In genomic region chr7:126701559-126702357, GRCm38 (mm10) we compare ENCODE assay signal across 9 mouse cellular contexts. TPM values are rescaled to one million over a fixed set of nuclear protein-coding genes. Genes with fewer than 3 reads are reported as not detected.
A peak's percentile ranks its signal among the peaks of the same experiment; 100 is the strongest.
DNase-seq lines count a peak whose midpoint lies in the region; ATAC-seq and TF ChIP-seq lines count a peak whose summit lies in the region.
"Had no signal": no experiment of that assay in that cellular context is flagged by ENCODE, and none has a peak within 500 bp of the region (broad histone marks: within the 10 kb centered on the region; RNA-seq: fewer than 3 reads in every experiment).

No protein-coding gene starts in this region.

- no peak for ATAC-seq in forebrain, embryonic 16.5 days

- no peaks in the 10 kb centered on the region for H3K9me3 ChIP-seq in CH12.LX (replicated peaks; ENCODE audit: low read length)
- no peaks in the 10 kb centered on the region for H3K9me3 ChIP-seq in forebrain, embryonic 16.5 days (ENCODE audit: control insufficient read depth, low read length)

- H3K27ac ChIP-seq in CH12.LX (ENCODE audit: insufficient read depth, low read depth) (peak overlapping the region; percentile 95), macrophage (peak overlapping the region; percentile 98)
- no peak overlapping the region for H3K27ac ChIP-seq in forebrain, embryonic 16.5 days (ENCODE audit: low read length)

- H3K4me2 ChIP-seq in CH12.LX (ENCODE audit: insufficient read depth, low read depth, poor library complexity, severe bottlenecking), result peak overlapping the region; percentile 92
- H3K4me2 ChIP-seq in forebrain, embryonic 16.5 days (ENCODE audit: low read length), result peak overlapping the region; percentile 33

- H3K9ac ChIP-seq in CH12.LX (ENCODE audit: insufficient read depth, low read depth), result peak overlapping the region; percentile 76
- peak overlapping the region; percentile 38; the same call in 1 of the 2 replicates for H3K9ac ChIP-seq in forebrain, embryonic 16.5 days (replicated peaks; ENCODE audit: low read depth, low read length)

- in situ Hi-C loops in CH12.LX (cut with MboI; ENCODE audit: low pct_ligation_motif_present, low pct_unique_long_range_greater_than_20kb, low sequenced_read_pairs), result loop anchor here (5.0 to 10.0 kb wide), 5 partner anchors 81 to 1223 kb away; partner anchors contain the start of genes Mvp, Pagr1a, Pagr1b and Tbx6

- H3K27me3 ChIP-seq in CH12.LX (replicated peaks), result no peaks in the 10 kb centered on the region
- H3K27me3 ChIP-seq in forebrain, embryonic 16.5 days (replicated peaks; ENCODE audit: control insufficient read depth, insufficient read depth, low read length), result no peaks in the 10 kb centered on the region

- peak overlapping the region; percentile 85 to 86 (median 85) for H3K4me3 ChIP-seq in CH12.LX (replicated peaks in 1 of 3; ENCODE audit: low read depth in 2 of 3, low read length in 2 of 3, poor library complexity in 1 of 3)
- H3K4me3 ChIP-seq in forebrain, embryonic 16.5 days (replicated peaks; ENCODE audit: low read length), result no peak overlapping the region
- peak overlapping the region; percentile 93 for H3K4me3 ChIP-seq in macrophage (ENCODE audit: inconsistent target)
- H3K4me3 ChIP-seq: myocyte had no signal

- H3K4me1 ChIP-seq in CH12.LX (ENCODE audit: control insufficient read depth in 1 of 2, insufficient read depth in 2 of 2), result peaks cover 31 to 66% of the 10 kb centered on the region in 2 experiments
- H3K4me1 ChIP-seq in forebrain, embryonic 16.5 days (replicated peaks; ENCODE audit: control insufficient read depth, insufficient read depth, low read length), result peaks cover 37% of the 10 kb centered on the region

- DNase-seq in embryo, embryonic 10.5 days (ENCODE audit: low spot score), result peak; percentile 13
- no peak for DNase-seq in embryo, embryonic 11 days
- DNase-seq in CH12.LX (ENCODE audit: extremely low read depth), result no peak
- DNase-seq in urinary bladder, postnatal 10 days (ENCODE audit: low spot score), result no peak
- no peak for DNase-seq in left cerebral cortex, adult 11 months (ENCODE audit: low spot score)
- no peak for DNase-seq in retina, embryonic 14.5 days (ENCODE audit: low spot score)

- no peak for TF ChIP-seq EP300 in CH12.LX (IDR thresholded peaks at IDR 0.05; ENCODE audit: low read length)

- H3K36me3 ChIP-seq in CH12.LX (replicated peaks in 1 of 2; ENCODE audit: control insufficient read depth in 1 of 2, insufficient read depth in 1 of 2, low read length in 1 of 2) (peaks cover 45 to 58% of the 10 kb centered on the region in 2 experiments), macrophage (ENCODE audit: inconsistent target) (peaks cover 23% of the 10 kb centered on the region)
- peaks cover 11% of the 10 kb centered on the region for H3K36me3 ChIP-seq in forebrain, embryonic 16.5 days (ENCODE audit: control insufficient read depth, insufficient read depth)

- no peak for TF ChIP-seq RAD21 in CH12.LX (IDR thresholded peaks at IDR 0.05; ENCODE audit: low read depth, low read length)

- TF ChIP-seq CTCF in CH12.LX (conservative IDR thresholded peaks at IDR 0.05 in 1 of 2, IDR thresholded peaks at IDR 0.05 in 1 of 2; ENCODE audit: low read depth in 2 of 2, low read length in 2 of 2), result no peak

- WGBS in forebrain, embryonic 16.5 days, result 60% methylated on average over 24 of the region's 24 CpGs
- 42% methylated on average over 23 of the region's 24 CpGs for WGBS in macrophage (ENCODE audit: missing documents)

- no peak for TF ChIP-seq POLR2A in CH12.LX (IDR thresholded peaks at IDR 0.05; ENCODE audit: low read depth, low read length)

- H3K79me2 ChIP-seq in CH12.LX (replicated peaks; ENCODE audit: control insufficient read depth, extremely low read depth, insufficient read depth, poor library complexity, severe bottlenecking) (peaks cover 43% of the 10 kb centered on the region), macrophage (ENCODE audit: inconsistent target) (peaks cover 72% of the 10 kb centered on the region)

- dilution Hi-C loops in CH12.LX (cut with MboI; ENCODE audit: extremely low pct_ligation_motif_present, extremely low pct_unique_long_range_greater_than_20kb, low sequenced_read_pairs), result no loop called here

TF ChIP-seq in CH12.LX, 34 proteins besides CTCF, POLR2A, EP300 and RAD21:
- TF ChIP-seq USF2 (conservative IDR thresholded peaks at IDR 0.05; ENCODE audit: low read depth, low read length) (no peak), ELF1 (IDR thresholded peaks at IDR 0.05; ENCODE audit: low read depth, low read length) (no peak), MXI1 (IDR thresholded peaks at IDR 0.05; ENCODE audit: low read depth, low read length) (no peak), USF1 (IDR thresholded peaks at IDR 0.05; ENCODE audit: low read depth, low read length) (no peak), PAX5 (IDR thresholded peaks at IDR 0.05; ENCODE audit: low read length) (no peak), NRF1 (IDR thresholded peaks at IDR 0.05; ENCODE audit: low read depth, low read length) (no peak), MAFK (IDR thresholded peaks at IDR 0.05; ENCODE audit: insufficient replicate concordance, low read length) (no peak), CHD2 (IDR thresholded peaks at IDR 0.05; ENCODE audit: low read length) (no peak), TBP (conservative IDR thresholded peaks at IDR 0.05; ENCODE audit: low read depth, low read length) (no peak), ZKSCAN1 (IDR thresholded peaks at IDR 0.05; ENCODE audit: borderline replicate concordance, low read depth, low read length) (no peak), IRF4 (IDR thresholded peaks at IDR 0.05; ENCODE audit: low read depth, low read length) (no peak), BHLHE40 (IDR thresholded peaks at IDR 0.05; ENCODE audit: low read depth, low read length) (no peak), MEF2A (IDR thresholded peaks at IDR 0.05; ENCODE audit: borderline replicate concordance, low read depth, low read length) (no peak), NELFE (IDR thresholded peaks at IDR 0.05; ENCODE audit: low read depth, low read length) (no peak)

RNA-seq across cellular contexts. Expression of gene Coro1a, which starts 5.8 kb away (rescaled TPM):
- total RNA-seq in CH12.LX (2012; rRNA removed) (287 and 312 TPM in 2 replicates), CH12.LX (2014; rRNA removed) (349 and 371 TPM in 2 replicates)
- polyA plus RNA-seq in CH12.LX (2012; ENCODE audit: insufficient read length, low read depth) (203 and 228 TPM in 2 replicates), macrophage (2018) (69.4 to 223 TPM (median 209 TPM) in 3 replicates)
- 109 and 119 TPM in 2 replicates for polyA plus RNA-seq in forebrain, embryonic 16.5 days (2015; fragmentation: Nextera tagmentation; extraction: Ambion mirVana)
- 100 to 1,000 TPM in 24 of 26 experiments, 10 to 100 TPM in 2; 41.0 to 569 (median 277) TPM for total RNA-seq in macrophage (2018; cell fraction: chromatin; rRNA removed)
- total RNA-seq in macrophage (2018; cell fraction: cytosol; rRNA removed), result 100 to 1,000 TPM; 120 to 264 (median 176) TPM
- total RNA-seq in macrophage (2018; cell fraction: nucleus; rRNA removed), result 100 to 1,000 TPM; 109 to 332 (median 183) TPM

RNA-seq across cellular contexts. Expression of gene Slx1b, which starts 6.2 kb away (rescaled TPM):
- total RNA-seq in CH12.LX (2012; rRNA removed) (5.0 and 5.6 TPM in 2 replicates), CH12.LX (2014; rRNA removed) (4.4 and 4.7 TPM in 2 replicates)
- polyA plus RNA-seq in CH12.LX (2012; ENCODE audit: insufficient read length, low read depth) (5.6 and 8.3 TPM in 2 replicates), macrophage (2018) (4.2 to 7.9 TPM (median 4.8 TPM) in 3 replicates)
- 14.4 and 20.3 TPM in 2 replicates for polyA plus RNA-seq in forebrain, embryonic 16.5 days (2015; fragmentation: Nextera tagmentation; extraction: Ambion mirVana)
- total RNA-seq in macrophage (2018; cell fraction: chromatin; rRNA removed), result 10 to 100 TPM in 13 of 26 experiments, 1 to 10 TPM in 13; 3.3 to 23.9 (median 9.0) TPM
- total RNA-seq in macrophage (2018; cell fraction: cytosol; rRNA removed), result 1 to 10 TPM; 1.8 to 7.4 (median 5.6) TPM
- total RNA-seq in macrophage (2018; cell fraction: nucleus; rRNA removed), result 10 to 100 TPM in 12 of 26 experiments, 1 to 10 TPM in 14; 2.4 to 24.5 (median 9.1) TPM

RNA-seq across cellular contexts. Expression of gene Bola2, which starts 6.6 kb away (rescaled TPM):
- total RNA-seq in CH12.LX (2012; rRNA removed), result 136 and 155 TPM in 2 replicates
- total RNA-seq in CH12.LX (2014; rRNA removed), result 60.4 and 72.8 TPM in 2 replicates
- 341 and 353 TPM in 2 replicates for polyA plus RNA-seq in CH12.LX (2012; ENCODE audit: insufficient read length, low read depth)
- polyA plus RNA-seq in forebrain, embryonic 16.5 days (2015; fragmentation: Nextera tagmentation; extraction: Ambion mirVana), result 124 and 132 TPM in 2 replicates
- 10 to 100 TPM in 20 of 26 experiments, 1 to 10 TPM in 6; 2.6 to 57.7 (median 19.4) TPM for total RNA-seq in macrophage (2018; cell fraction: chromatin; rRNA removed)
- total RNA-seq in macrophage (2018; cell fraction: cytosol; rRNA removed), result 100 to 1,000 TPM in 2 of 26 experiments, 10 to 100 TPM in 24; 47.6 to 105 (median 80.6) TPM
- 10 to 100 TPM in 23 of 26 experiments, 1 to 10 TPM in 3; 7.4 to 71.2 (median 33.6) TPM for total RNA-seq in macrophage (2018; cell fraction: nucleus; rRNA removed)
- polyA plus RNA-seq in macrophage (2018), result 39.1 to 134 TPM (median 42.4 TPM) in 3 replicates

RNA-seq across cellular contexts. Expression of gene Sult1a1, which starts 25.5 kb away (rescaled TPM):
- 0.17 and 0.34 TPM in 2 replicates for total RNA-seq in CH12.LX (2012; rRNA removed)
- 0.80 and 0.87 TPM in 2 replicates for total RNA-seq in CH12.LX (2014; rRNA removed)
- polyA plus RNA-seq in CH12.LX (2012; ENCODE audit: insufficient read length, low read depth), result 0.87 and 1.4 TPM in 2 replicates
- polyA plus RNA-seq in forebrain, embryonic 16.5 days (2015; fragmentation: Nextera tagmentation; extraction: Ambion mirVana), result 4.3 and 5.9 TPM in 2 replicates
- 1 to 10 TPM in 20 of 26 experiments, under 1 TPM in 3, not detected in 3; 0.74 to 6.1 (median 1.8) TPM for total RNA-seq in macrophage (2018; cell fraction: chromatin; rRNA removed)
- 1 to 10 TPM in 25 of 26 experiments, under 1 TPM in 1; 0.95 to 8.6 (median 3.4) TPM for total RNA-seq in macrophage (2018; cell fraction: cytosol; rRNA removed)
- 1 to 10 TPM in 16 of 26 experiments, under 1 TPM in 7, not detected in 3; 0.36 to 8.6 (median 1.5) TPM for total RNA-seq in macrophage (2018; cell fraction: nucleus; rRNA removed)
- polyA plus RNA-seq in macrophage (2018), result 1.7 to 8.8 TPM (median 7.5 TPM) in 3 replicates
- polyA plus RNA-seq: myocyte had no signal

RNA-seq across cellular contexts. Expression of gene Sgf29, which starts 52.6 kb away (rescaled TPM):
- total RNA-seq in CH12.LX (2012; rRNA removed) (45.9 and 55.6 TPM in 2 replicates), CH12.LX (2014; rRNA removed) (20.5 and 31.7 TPM in 2 replicates)
- polyA plus RNA-seq in CH12.LX (2012; ENCODE audit: insufficient read length, low read depth) (70.0 and 71.7 TPM in 2 replicates), macrophage (2018) (12.5 to 21.7 TPM (median 17.0 TPM) in 3 replicates)
- polyA plus RNA-seq in forebrain, embryonic 16.5 days (2015; fragmentation: Nextera tagmentation; extraction: Ambion mirVana), result 55.8 and 57.5 TPM in 2 replicates
- total RNA-seq in macrophage (2018; cell fraction: chromatin; rRNA removed), result 10 to 100 TPM in 21 of 26 experiments, 1 to 10 TPM in 5; 3.7 to 39.6 (median 21.9) TPM
- total RNA-seq in macrophage (2018; cell fraction: cytosol; rRNA removed), result 10 to 100 TPM; 10.2 to 23.4 (median 16.9) TPM
- 10 to 100 TPM in 18 of 26 experiments, 1 to 10 TPM in 8; 4.0 to 36.7 (median 16.2) TPM for total RNA-seq in macrophage (2018; cell fraction: nucleus; rRNA removed)
